Mouse (Mus musculus): Measurements from ENCODE around the gene Tcf7l2. TPM values are rescaled to one million over a fixed set of nuclear protein-coding genes. Genes with fewer than 3 reads are reported as not detected.

Gene Tcf7l2
- polyA plus RNA-seq, 1 experiment: 10.5 TPM

- WGBS: 66% methylated on average over 6 of the region's 6 CpGs
- Histone ChIP-seq H3K4me1 (ENCODE audit: control insufficient read depth, insufficient read depth, low read length) (no peaks in the 10 kb centered on the region), H3K27ac (ENCODE audit: control insufficient read depth, insufficient read depth, low read depth, low read length, poor library complexity) (no peak overlapping the region), H3K4me3 (replicated peaks; ENCODE audit: control insufficient read depth, low read depth, low read length) (no peak overlapping the region)
- TF ChIP-seq CTCF (IDR thresholded peaks at IDR 0.05; ENCODE audit: control insufficient read depth, insufficient read depth, low read length) (no peak), POLR2A (IDR thresholded peaks at IDR 0.05; ENCODE audit: borderline replicate concordance, control insufficient read depth, low read depth, low read length) (no peak)
Measured at GRCm38 (mm10) chr19:55736016-55736415, 5.6 kb upstream of the Tcf7l2 start.

DNA sequence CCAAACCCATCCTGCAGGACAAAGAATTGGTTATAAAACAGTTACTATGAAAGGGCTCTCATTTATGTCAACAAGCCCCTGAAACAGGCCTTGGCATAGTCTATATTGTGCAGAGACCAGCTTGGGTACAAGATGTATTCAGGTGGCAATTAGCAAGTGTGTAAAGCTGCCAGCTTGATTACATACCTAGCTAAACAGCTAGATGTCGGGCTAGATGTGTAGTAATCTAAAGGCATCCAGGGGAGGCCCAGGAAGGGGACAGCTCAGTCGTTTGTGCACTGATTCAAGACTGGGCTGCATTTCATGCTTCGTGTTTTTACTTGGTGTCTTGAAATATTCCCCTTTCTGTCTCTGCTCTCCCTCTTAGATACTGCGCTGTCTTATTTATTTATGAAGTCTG lies 1.9 kb upstream of the Tcf7l2 start:
- no peak for TF ChIP-seq CTCF (IDR thresholded peaks at IDR 0.05; ENCODE audit: control insufficient read depth, insufficient read depth, low read length)
- TF ChIP-seq POLR2A (IDR thresholded peaks at IDR 0.05; ENCODE audit: borderline replicate concordance, control insufficient read depth, low read depth, low read length): no peak
- H3K4me3 ChIP-seq (replicated peaks; ENCODE audit: control insufficient read depth, low read depth, low read length): no peak overlapping the region
- H3K4me1 ChIP-seq (ENCODE audit: control insufficient read depth, insufficient read depth, low read length): no peaks in the 10 kb centered on the region; the same call in 1 of the 2 replicates
- no peak overlapping the region for H3K27ac ChIP-seq (ENCODE audit: control insufficient read depth, insufficient read depth, low read depth, low read length, poor library complexity)
- 74% methylated on average over 4 of the region's 4 CpGs for WGBS

DNA sequence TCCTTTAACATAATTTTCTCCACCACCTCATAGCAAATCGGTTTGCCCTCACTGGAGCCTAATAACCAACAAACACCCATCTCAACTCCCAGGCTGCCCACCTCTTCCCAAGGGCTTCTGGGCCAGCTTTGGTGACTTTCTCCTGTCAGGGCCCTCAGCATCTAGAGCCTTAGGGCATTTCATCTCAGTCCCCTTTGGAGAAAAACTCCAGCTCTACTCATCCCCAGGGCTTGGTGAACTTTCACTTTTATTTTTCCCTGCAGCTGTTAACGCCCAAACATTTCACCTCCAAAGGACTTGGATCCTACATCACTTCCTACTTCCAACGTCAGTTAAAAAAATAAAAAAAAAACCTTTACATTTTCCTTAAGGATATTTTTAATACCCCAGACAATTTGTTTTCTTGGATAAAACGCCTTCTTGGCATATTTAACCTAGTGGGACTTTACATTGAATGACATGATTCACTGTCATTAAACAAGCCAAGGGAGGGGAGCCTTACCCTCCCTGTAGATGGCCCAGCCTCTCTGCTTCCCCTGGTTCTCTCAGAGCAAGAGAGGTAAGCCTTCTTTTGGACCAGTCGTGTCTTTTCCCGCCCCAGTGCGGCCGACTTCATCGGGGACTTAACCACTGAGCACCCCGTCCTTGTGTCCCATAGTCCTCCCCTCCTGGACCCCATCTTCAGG lies 724 bp upstream of the Tcf7l2 start:
- Histone ChIP-seq H3K4me1 (ENCODE audit: control insufficient read depth, insufficient read depth, low read length) (no peaks in the 10 kb centered on the region; the same call in 1 of the 2 replicates), H3K27ac (ENCODE audit: control insufficient read depth, insufficient read depth, low read depth, low read length, poor library complexity) (peak overlapping the region; percentile 24; the same call in 1 of the 2 replicates), H3K4me3 (replicated peaks; ENCODE audit: control insufficient read depth, low read depth, low read length) (peak overlapping the region; percentile 55)
- 4% methylated on average over 10 of the region's 10 CpGs for WGBS
- TF ChIP-seq POLR2A (IDR thresholded peaks at IDR 0.05; ENCODE audit: borderline replicate concordance, control insufficient read depth, low read depth, low read length) (no peak), CTCF (IDR thresholded peaks at IDR 0.05; ENCODE audit: control insufficient read depth, insufficient read depth, low read length) (no peak)

- WGBS: 1% methylated on average over 70 of the region's 70 CpGs
- H3K4me1 ChIP-seq (ENCODE audit: control insufficient read depth, insufficient read depth, low read length): no peaks in the 10 kb centered on the region; the same call in 1 of the 2 replicates
- H3K27ac ChIP-seq (ENCODE audit: control insufficient read depth, insufficient read depth, low read depth, low read length, poor library complexity): peak overlapping the region; percentile 51; the same call in 1 of the 2 replicates
- no peak for TF ChIP-seq CTCF (IDR thresholded peaks at IDR 0.05; ENCODE audit: control insufficient read depth, insufficient read depth, low read length)
- no peak for TF ChIP-seq POLR2A (IDR thresholded peaks at IDR 0.05; ENCODE audit: borderline replicate concordance, control insufficient read depth, low read depth, low read length)
- peak overlapping the region; percentile 38 for H3K4me3 ChIP-seq (replicated peaks; ENCODE audit: control insufficient read depth, low read depth, low read length)
Measured at GRCm38 (mm10) chr19:55742386-55743000, 873 bp downstream of the Tcf7l2 start.

GRCm38 (mm10) chr19:55743001-55743556 lies 1.5 kb downstream of the Tcf7l2 start:
- H3K27ac ChIP-seq (ENCODE audit: control insufficient read depth, insufficient read depth, low read depth, low read length, poor library complexity): no peak overlapping the region; the same call in 1 of the 2 replicates
- TF ChIP-seq POLR2A (IDR thresholded peaks at IDR 0.05; ENCODE audit: borderline replicate concordance, control insufficient read depth, low read depth, low read length) (no peak), CTCF (IDR thresholded peaks at IDR 0.05; ENCODE audit: control insufficient read depth, insufficient read depth, low read length) (no peak)
- H3K4me1 ChIP-seq (ENCODE audit: control insufficient read depth, insufficient read depth, low read length): no peaks in the 10 kb centered on the region; the same call in 1 of the 2 replicates
- WGBS: under 1% methylated on average over 31 of the region's 38 CpGs
- H3K4me3 ChIP-seq (replicated peaks; ENCODE audit: control insufficient read depth, low read depth, low read length): peak overlapping the region; percentile 71

DNA sequence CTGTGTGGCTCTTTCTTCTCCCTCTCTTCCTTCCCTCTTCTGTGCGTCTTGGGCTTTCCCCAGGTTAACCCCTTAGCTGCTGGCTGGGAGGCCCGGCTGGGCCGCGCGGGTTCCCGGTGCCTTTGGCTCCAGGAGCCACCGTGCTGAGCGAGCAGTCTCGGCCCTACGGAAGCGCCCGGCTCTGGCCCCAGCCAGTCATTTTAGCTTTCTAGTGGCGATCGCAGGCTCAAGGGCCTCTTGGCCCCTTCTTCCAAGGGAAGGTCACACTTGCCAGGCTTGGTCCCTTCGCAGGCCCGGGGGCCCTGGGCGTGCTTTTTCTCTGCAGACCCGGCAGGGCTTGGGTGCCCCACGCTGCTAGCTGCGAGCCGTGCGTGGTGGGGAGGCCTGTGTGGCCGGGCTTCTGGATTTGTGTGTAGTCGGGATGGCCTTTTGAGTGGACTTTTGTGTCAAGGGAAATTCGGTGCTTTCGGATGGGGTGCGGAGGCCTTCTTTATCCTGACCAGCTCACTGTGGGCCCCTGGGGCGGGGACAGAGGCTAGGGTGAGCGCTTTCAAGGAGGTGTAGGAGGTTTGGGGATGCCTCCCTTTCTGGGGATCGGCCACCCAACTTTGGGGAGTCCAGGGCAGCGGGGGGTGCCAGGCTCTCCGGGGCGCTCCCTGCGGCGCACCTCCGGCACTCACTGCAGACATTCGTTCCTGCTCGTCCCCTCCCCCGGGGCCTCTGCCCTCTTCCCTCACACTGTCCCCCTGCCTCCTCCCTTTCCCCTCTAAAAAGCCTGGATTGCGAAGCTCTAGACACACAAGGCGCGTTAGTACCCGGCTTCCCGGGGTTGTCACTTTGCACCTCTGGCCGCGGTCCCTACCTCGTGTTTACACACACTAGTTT lies 2.2 kb downstream of the Tcf7l2 start:
- H3K4me3 ChIP-seq (replicated peaks; ENCODE audit: control insufficient read depth, low read depth, low read length): peak overlapping the region; percentile 55
- 1% methylated on average over 47 of the region's 47 CpGs for WGBS
- peak overlapping the region; percentile 39 for H3K27ac ChIP-seq (ENCODE audit: control insufficient read depth, insufficient read depth, low read depth, low read length, poor library complexity)
- TF ChIP-seq POLR2A (IDR thresholded peaks at IDR 0.05; ENCODE audit: borderline replicate concordance, control insufficient read depth, low read depth, low read length) (no peak), CTCF (IDR thresholded peaks at IDR 0.05; ENCODE audit: control insufficient read depth, insufficient read depth, low read length) (no peak)
- H3K4me1 ChIP-seq (ENCODE audit: control insufficient read depth, insufficient read depth, low read length): no peaks in the 10 kb centered on the region; the same call in 1 of the 2 replicates

DNA sequence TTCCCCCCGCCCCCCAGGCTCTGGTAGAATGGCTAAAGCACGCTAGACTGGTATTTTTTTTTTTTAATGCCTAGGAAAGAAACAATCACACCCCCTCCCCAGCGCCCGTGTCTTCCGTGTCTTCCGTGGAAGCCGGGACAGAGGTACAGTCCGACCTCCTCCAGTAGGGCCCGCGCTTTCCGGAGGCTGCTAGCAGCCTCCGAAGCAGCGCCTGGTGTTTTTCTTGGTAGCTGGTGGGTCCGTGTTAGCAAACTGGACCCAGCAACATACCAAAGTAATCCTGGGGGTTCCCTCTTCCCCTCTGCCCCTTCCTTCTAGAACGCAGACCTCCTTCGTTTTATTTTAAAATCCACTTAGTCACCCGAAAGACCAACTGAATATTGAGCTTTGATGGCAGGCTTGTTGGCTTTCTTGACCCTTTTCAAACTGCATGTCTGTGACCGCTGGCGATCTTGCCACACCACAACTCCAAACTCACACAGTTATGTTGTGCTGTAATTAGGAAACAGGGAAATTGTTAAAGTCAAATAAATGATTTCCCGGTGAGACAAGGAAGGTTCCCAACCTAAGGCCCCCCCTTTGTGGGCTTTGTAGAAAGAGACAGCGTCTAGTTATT lies 3.1 kb downstream of the Tcf7l2 start:
- Histone ChIP-seq H3K4me3 (replicated peaks; ENCODE audit: control insufficient read depth, low read depth, low read length) (no peak overlapping the region), H3K4me1 (ENCODE audit: control insufficient read depth, insufficient read depth, low read length) (no peaks in the 10 kb centered on the region; the same call in 1 of the 2 replicates), H3K27ac (ENCODE audit: control insufficient read depth, insufficient read depth, low read depth, low read length, poor library complexity) (no peak overlapping the region; the same call in 1 of the 2 replicates)
- WGBS: 15% methylated on average over 21 of the region's 21 CpGs
- TF ChIP-seq CTCF (IDR thresholded peaks at IDR 0.05; ENCODE audit: control insufficient read depth, insufficient read depth, low read length): no peak
- no peak for TF ChIP-seq POLR2A (IDR thresholded peaks at IDR 0.05; ENCODE audit: borderline replicate concordance, control insufficient read depth, low read depth, low read length)

Data from bone marrow, adult 2 months (tissue).